In genomic region chr10:89531976-89532375, GRCm38 (mm10) we compare ENCODE assay signal across 17 mouse cellular contexts. TPM values are rescaled to one million over a fixed set of nuclear protein-coding genes. Genes with fewer than 3 reads are reported as not detected.
DNase-seq lines count a peak whose midpoint lies in the region; ATAC-seq and TF ChIP-seq lines count a peak whose summit lies in the region.
"Had no signal": no experiment of that assay in that cellular context is flagged by ENCODE, and none has a peak within 500 bp of the region (broad histone marks: within the 10 kb centered on the region; RNA-seq: fewer than 3 reads in every experiment).

No protein-coding gene starts in this region.

- no peaks in the 10 kb centered on the region for H3K27me3 ChIP-seq in kidney, adult 2 months (replicated peaks; ENCODE audit: control insufficient read depth, insufficient read depth, low read length)
- H3K27me3 ChIP-seq in stomach, embryonic 15.5 days (replicated peaks), result no peaks in the 10 kb centered on the region
- no peaks in the 10 kb centered on the region for H3K27me3 ChIP-seq in stomach, postnatal 0 days (ENCODE audit: control insufficient read depth, insufficient read depth, low read length)
- H3K27me3 ChIP-seq: embryonic facial prominence, embryonic 13.5 days; midbrain, embryonic 12.5 days; neural tube, embryonic 12.5 days; Patski had no signal

- ATAC-seq in stomach, embryonic 15.5 days (ENCODE audit: insufficient read depth, low FRiP score, low read depth), result peak; percentile 30; the same call in 1 of the 2 replicates
- no peak for ATAC-seq in stomach, postnatal 0 days (ENCODE audit: low FRiP score, low TSS enrichment)

- H3K36me3 ChIP-seq in kidney, adult 2 months (ENCODE audit: control insufficient read depth, insufficient read depth, low read length), result no peaks in the 10 kb centered on the region
- H3K36me3 ChIP-seq in stomach, embryonic 15.5 days, result no peaks in the 10 kb centered on the region
- H3K36me3 ChIP-seq in stomach, postnatal 0 days (ENCODE audit: control insufficient read depth, insufficient read depth, low read length), result no peaks in the 10 kb centered on the region
- H3K36me3 ChIP-seq: embryonic facial prominence, embryonic 13.5 days; midbrain, embryonic 12.5 days; neural tube, embryonic 12.5 days had no signal

- H3K9ac ChIP-seq in stomach, embryonic 15.5 days, result no peak overlapping the region
- H3K9ac ChIP-seq in stomach, postnatal 0 days (ENCODE audit: low read length), result no peak overlapping the region
- H3K9ac ChIP-seq: embryonic facial prominence, embryonic 13.5 days; midbrain, embryonic 12.5 days; neural tube, embryonic 12.5 days had no signal

- no peak for TF ChIP-seq POLR2A in kidney, adult 2 months (IDR thresholded peaks at IDR 0.05; ENCODE audit: low read depth, low read length)

- H3K4me1 ChIP-seq in kidney, adult 2 months (ENCODE audit: control insufficient read depth, insufficient read depth, low read length), result no peaks in the 10 kb centered on the region; the same call in 1 of the 2 replicates
- 0 out of 2 replicates have a peak, but pooled peaks cover 8% of the 10 kb centered on the region for H3K4me1 ChIP-seq in stomach, embryonic 15.5 days
- H3K4me1 ChIP-seq in stomach, postnatal 0 days (replicated peaks; ENCODE audit: control insufficient read depth, insufficient read depth), result no peaks in the 10 kb centered on the region
- H3K4me1 ChIP-seq: neural tube, embryonic 12.5 days had no signal

- no peaks in the 10 kb centered on the region for H3K9me3 ChIP-seq in stomach, embryonic 15.5 days
- no peaks in the 10 kb centered on the region for H3K9me3 ChIP-seq in stomach, postnatal 0 days (ENCODE audit: control insufficient read depth, low read length)
- H3K9me3 ChIP-seq: embryonic facial prominence, embryonic 13.5 days; midbrain, embryonic 12.5 days; neural tube, embryonic 12.5 days had no signal

- TF ChIP-seq EP300 in stomach, postnatal 0 days (optimal IDR thresholded peaks at IDR 0.05), result no peak

- no peak for TF ChIP-seq CTCF in kidney, adult 2 months (conservative IDR thresholded peaks at IDR 0.05; ENCODE audit: insufficient read depth, insufficient read length, low read depth, low read length)
- TF ChIP-seq CTCF in stomach, postnatal 0 days (IDR thresholded peaks at IDR 0.05; ENCODE audit: low read depth), result no peak

- peak; percentile 9 for DNase-seq in adrenal gland, postnatal 14 days
- DNase-seq in adrenal gland, postnatal 4 days (ENCODE audit: low spot score in 2 of 2), result no peak
- peak; percentile 46 for DNase-seq in kidney, adult 2 months
- no peak for DNase-seq in kidney, postnatal 10 days
- no peak for DNase-seq in stomach, postnatal 0 days (ENCODE audit: low spot score)
- no peak for DNase-seq in yolk sac, embryonic 10.5 days (ENCODE audit: low spot score)
- DNase-seq in thymus, postnatal 36 days, result no peak
- DNase-seq: gastrocnemius, postnatal 14 days; kidney, adult 11 months; lung, adult 18-20 months; thymus, adult 2 months had no signal

- peak overlapping the region; percentile 35 for H3K27ac ChIP-seq in kidney, adult 2 months (ENCODE audit: insufficient read depth, low read depth, low read length)
- H3K27ac ChIP-seq in stomach, embryonic 15.5 days, result no peak overlapping the region
- H3K27ac ChIP-seq in stomach, postnatal 0 days (replicated peaks), result no peak overlapping the region
- H3K27ac ChIP-seq: embryonic facial prominence, embryonic 13.5 days; midbrain, embryonic 12.5 days; neural tube, embryonic 12.5 days had no signal

- 58% methylated on average over 2 of the region's 2 CpGs for WGBS in kidney, adult 2 months
- 61% methylated on average over 2 of the region's 2 CpGs for WGBS in stomach, embryonic 15.5 days
- WGBS in stomach, postnatal 0 days, result 80% methylated on average over 2 of the region's 2 CpGs

- H3K4me3 ChIP-seq in kidney, adult 2 months (ENCODE audit: insufficient read depth, low read depth, low read length), result no peak overlapping the region
- H3K4me3 ChIP-seq in stomach, embryonic 15.5 days (replicated peaks), result no peak overlapping the region
- H3K4me3 ChIP-seq in stomach, postnatal 0 days (ENCODE audit: low read depth, low read length), result no peak overlapping the region
- H3K4me3 ChIP-seq: embryonic facial prominence, embryonic 13.5 days; midbrain, embryonic 12.5 days; neural tube, embryonic 12.5 days had no signal

- H3K4me2 ChIP-seq in stomach, embryonic 15.5 days, result no peak overlapping the region
- H3K4me2 ChIP-seq in stomach, postnatal 0 days (replicated peaks; ENCODE audit: low read depth), result no peak overlapping the region
- H3K4me2 ChIP-seq: embryonic facial prominence, embryonic 13.5 days; midbrain, embryonic 12.5 days; neural tube, embryonic 12.5 days had no signal

RNA-seq across cellular contexts. Expression of gene Nr1h4, which starts 1.4 kb away (rescaled TPM):
- 14.1 and 21.5 TPM in 2 replicates for total RNA-seq in adrenal gland, postnatal 14 days (2021)
- 10 to 100 TPM; 21.0 to 27.0 TPM for total RNA-seq in adrenal gland, postnatal 4 days (2021)
- 49.6 and 59.2 TPM in 2 replicates for polyA plus RNA-seq in kidney, adult 2 months (2012; rRNA removed)
- 9.9 and 12.0 TPM in 2 replicates for polyA plus RNA-seq in stomach, embryonic 15.5 days (2015; fragmentation: Nextera tagmentation; extraction: Ambion mirVana)
- 10.5 and 11.5 TPM in 2 replicates for polyA plus RNA-seq in stomach, postnatal 0 days (2015; fragmentation: Nextera tagmentation; extraction: Ambion mirVana)
- total RNA-seq: gastrocnemius, postnatal 14 days; hematopoietic stem cell, adult 5-6 weeks had no signal
- polyA plus RNA-seq: embryonic facial prominence, embryonic 13.5 days; midbrain, embryonic 12.5 days; neural tube, embryonic 12.5 days had no signal

Comparison
In these comparisons a context has a peak if more than half of its experiments do, and no peak if none do; other contexts are left out.
1. DNase-seq: peak in adrenal gland, postnatal 14 days (single experiment) and kidney, adult 2 months (single experiment); none in adrenal gland, postnatal 4 days (0 of 2), kidney, postnatal 10 days (single experiment), stomach, postnatal 0 days (single experiment), yolk sac, embryonic 10.5 days (single experiment) and thymus, postnatal 36 days (0 of 2).